Mouse (Mus musculus) regulatory T cell (primary cell): ENCODE results near the gene Olfr366.
"Not testable (repeated sequence)": the region's sequence is repeated elsewhere in the genome, so short reads cannot be mapped to it uniquely, and the experiment has no call there.

Source experiments
- in situ Hi-C: fragments of 300-600 bp; cut with MboI, MseI; formaldehyde crosslinking; loops from one replicate; pipeline ENCODE4 v1.15.1; 2025; ENCODE audit warnings: high pct_unique_total_duplicates

Olfr366 gene

GRCm38 (mm10) chr2:37211274-37211673 lies at the start of gene Olfr366:
Olfr366 (plus strand) TSS chr2:37211574.
- in situ Hi-C loops, result no loop called here

- in situ Hi-C loops, result no loop called here
Measured at GRCm38 (mm10) chr2:37187898-37188297, 23.5 kb upstream of the Olfr366 start, which contains the start of gene Olfr365. Olfr365 (plus strand) TSS chr2:37188198.

- in situ Hi-C loops, result not testable (repeated sequence)
Measured at GRCm38 (mm10) chr2:37261781-37262180, 50.4 kb downstream of the Olfr366 start.
